Mouse (Mus musculus): ENCODE measurements at regions not wholly inside any gene's neighbourhood (a gene's known extent, or its start where the extent isn't known, plus 50 kb on each side); places are given as distances from the start of the nearest gene placed in this dataset.

- Histone ChIP-seq H3K36me3 (ENCODE audit: control insufficient read depth, insufficient read depth) (no peaks in the 10 kb centered on the region), H3K9me3 (ENCODE audit: control insufficient read depth) (no peaks in the 10 kb centered on the region), H3K4me1 (replicated peaks; ENCODE audit: control insufficient read depth, insufficient read depth, low read length) (no peaks in the 10 kb centered on the region), H3K9ac (ENCODE audit: low read depth, low read length) (no peak overlapping the region), H3K4me2 (replicated peaks; ENCODE audit: low read depth) (no peak overlapping the region), H3K27ac (ENCODE audit: low read depth, low read length) (no peak overlapping the region), H3K4me3 (ENCODE audit: low read depth, low read length) (no peak overlapping the region), H3K27me3 (replicated peaks; ENCODE audit: control insufficient read depth, insufficient read depth, low read length) (no peaks in the 10 kb centered on the region)
- whole genome bisulfite sequencing: 58% methylated on average over 5 of the region's 5 CpGs
- no peak for TF ChIP-seq CTCF (IDR thresholded peaks at IDR 0.05; ENCODE audit: low read depth)
- ATAC-seq: no peak
Measured at GRCm38 (mm10) chr9:41660011-41660410, 464.1 kb downstream of the Sorl1 start.

- no peak for ATAC-seq
- 75% methylated on average over 2 of the region's 2 CpGs for WGBS
Measured at GRCm38 (mm10) chr9:41631564-41632205, 470.2 kb upstream of the Ubash3b start.

GRCm38 (mm10) chr9:41621341-41621740 lies 459.8 kb upstream of the Ubash3b start:
- no peaks in the 10 kb centered on the region for H3K9me3 ChIP-seq (ENCODE audit: control insufficient read depth)
- no peak overlapping the region for H3K27ac ChIP-seq (ENCODE audit: low read depth, low read length)
- H3K9ac ChIP-seq (ENCODE audit: low read depth, low read length): no peak overlapping the region
- no peak overlapping the region for H3K4me3 ChIP-seq (ENCODE audit: low read depth, low read length)
- no peak for ATAC-seq
- H3K27me3 ChIP-seq (replicated peaks; ENCODE audit: control insufficient read depth, insufficient read depth, low read length): no peaks in the 10 kb centered on the region
- 70% methylated on average over 8 of the region's 8 CpGs for WGBS
- no peak overlapping the region for H3K4me2 ChIP-seq (replicated peaks; ENCODE audit: low read depth)
- no peak for TF ChIP-seq CTCF (IDR thresholded peaks at IDR 0.05; ENCODE audit: low read depth)
- H3K4me1 ChIP-seq (replicated peaks; ENCODE audit: control insufficient read depth, insufficient read depth, low read length): no peaks in the 10 kb centered on the region
- H3K36me3 ChIP-seq (ENCODE audit: control insufficient read depth, insufficient read depth): no peaks in the 10 kb centered on the region

More at GRCm38 (mm10) chr9:41631564-41632205, 470.2 kb upstream of the Ubash3b start:
- no peaks in the 10 kb centered on the region for H3K36me3 ChIP-seq (ENCODE audit: control insufficient read depth, insufficient read depth)
- H3K4me1 ChIP-seq (replicated peaks; ENCODE audit: control insufficient read depth, insufficient read depth, low read length): no peaks in the 10 kb centered on the region
- H3K27ac ChIP-seq (ENCODE audit: low read depth, low read length): no peak overlapping the region
- no peak overlapping the region for H3K4me2 ChIP-seq (replicated peaks; ENCODE audit: low read depth)
- H3K4me3 ChIP-seq (ENCODE audit: low read depth, low read length): no peak overlapping the region
- H3K27me3 ChIP-seq (replicated peaks; ENCODE audit: control insufficient read depth, insufficient read depth, low read length): no peaks in the 10 kb centered on the region
- no peaks in the 10 kb centered on the region for H3K9me3 ChIP-seq (ENCODE audit: control insufficient read depth)
- no peak overlapping the region for H3K9ac ChIP-seq (ENCODE audit: low read depth, low read length)
- TF ChIP-seq CTCF (IDR thresholded peaks at IDR 0.05; ENCODE audit: low read depth): no peak

- TF ChIP-seq CTCF (IDR thresholded peaks at IDR 0.05; ENCODE audit: low read depth): no peak
- Histone ChIP-seq H3K9me3 (ENCODE audit: control insufficient read depth) (no peaks in the 10 kb centered on the region), H3K4me1 (replicated peaks; ENCODE audit: control insufficient read depth, insufficient read depth, low read length) (no peaks in the 10 kb centered on the region), H3K4me3 (ENCODE audit: low read depth, low read length) (no peak overlapping the region), H3K9ac (ENCODE audit: low read depth, low read length) (no peak overlapping the region), H3K27me3 (replicated peaks; ENCODE audit: control insufficient read depth, insufficient read depth, low read length) (no peaks in the 10 kb centered on the region), H3K4me2 (replicated peaks; ENCODE audit: low read depth) (no peak overlapping the region), H3K27ac (ENCODE audit: low read depth, low read length) (no peak overlapping the region), H3K36me3 (ENCODE audit: control insufficient read depth, insufficient read depth) (no peaks in the 10 kb centered on the region)
- no peak for ATAC-seq
- WGBS: 64% methylated on average over 7 of the region's 7 CpGs
Measured at GRCm38 (mm10) chr9:41614002-41614401, 452.5 kb upstream of the Ubash3b start.

- H3K4me3 ChIP-seq (ENCODE audit: low read depth, low read length): no peak overlapping the region
- no peaks in the 10 kb centered on the region for H3K36me3 ChIP-seq (ENCODE audit: control insufficient read depth, insufficient read depth)
- no peaks in the 10 kb centered on the region for H3K27me3 ChIP-seq (replicated peaks; ENCODE audit: control insufficient read depth, insufficient read depth, low read length)
- no peaks in the 10 kb centered on the region for H3K4me1 ChIP-seq (replicated peaks; ENCODE audit: control insufficient read depth, insufficient read depth, low read length)
- ATAC-seq: no peak
- no peak overlapping the region for H3K27ac ChIP-seq (ENCODE audit: low read depth, low read length)
- no peak overlapping the region for H3K4me2 ChIP-seq (replicated peaks; ENCODE audit: low read depth)
- no peak for TF ChIP-seq CTCF (IDR thresholded peaks at IDR 0.05; ENCODE audit: low read depth)
- WGBS: 58% methylated on average over 14 of the region's 14 CpGs
- H3K9me3 ChIP-seq (ENCODE audit: control insufficient read depth): no peaks in the 10 kb centered on the region
- no peak overlapping the region for H3K9ac ChIP-seq (ENCODE audit: low read depth, low read length)
Measured at GRCm38 (mm10) chr9:41612802-41613550, 451.5 kb upstream of the Ubash3b start.

GRCm38 (mm10) chr9:41612452-41612795 lies 450.9 kb upstream of the Ubash3b start:
- Histone ChIP-seq H3K27ac (ENCODE audit: low read depth, low read length) (no peak overlapping the region), H3K4me3 (ENCODE audit: low read depth, low read length) (no peak overlapping the region)
- ATAC-seq: no peak

More at GRCm38 (mm10) chr9:41612452-41612795, 450.9 kb upstream of the Ubash3b start:
- no peaks in the 10 kb centered on the region for H3K27me3 ChIP-seq (replicated peaks; ENCODE audit: control insufficient read depth, insufficient read depth, low read length)
- H3K9me3 ChIP-seq (ENCODE audit: control insufficient read depth): no peaks in the 10 kb centered on the region
- 18% methylated on average over 7 of the region's 7 CpGs for WGBS
- no peaks in the 10 kb centered on the region for H3K36me3 ChIP-seq (ENCODE audit: control insufficient read depth, insufficient read depth)
- no peaks in the 10 kb centered on the region for H3K4me1 ChIP-seq (replicated peaks; ENCODE audit: control insufficient read depth, insufficient read depth, low read length)
- H3K4me2 ChIP-seq (replicated peaks; ENCODE audit: low read depth): peak overlapping the region; percentile 22; the same call in 1 of the 2 replicates
- TF ChIP-seq CTCF (IDR thresholded peaks at IDR 0.05; ENCODE audit: low read depth): no peak
- H3K9ac ChIP-seq (ENCODE audit: low read depth, low read length): no peak overlapping the region
